ENCODE assay signal across 10 mouse cellular contexts in genomic region chr13:28730059-28730580, GRCm38 (mm10).
"Had no signal": no experiment of that assay in that cellular context is flagged by ENCODE, and none has a peak within 500 bp of the region (broad histone marks: within the 10 kb centered on the region; RNA-seq: fewer than 3 reads in every experiment).

No protein-coding gene starts in this region.

- H3K9ac ChIP-seq: liver, embryonic 14.5 days; midbrain, embryonic 13.5 days; neural tube, embryonic 12.5 days had no signal

- DNase-seq: kidney, adult 8-10 months; kidney, postnatal 25 days; left cerebral cortex, postnatal 4 days; lung, adult 18-20 months; spleen, adult 18-20 months; thymus, adult 18-20 months; thymus, postnatal 25 days had no signal

- H3K4me3 ChIP-seq: midbrain, embryonic 13.5 days; neural tube, embryonic 12.5 days had no signal

- H3K36me3 ChIP-seq: midbrain, embryonic 13.5 days; neural tube, embryonic 12.5 days had no signal

- H3K27me3 ChIP-seq: midbrain, embryonic 13.5 days; neural tube, embryonic 12.5 days had no signal

- H3K27ac ChIP-seq: liver, embryonic 14.5 days; midbrain, embryonic 13.5 days; neural tube, embryonic 12.5 days had no signal

- H3K4me2 ChIP-seq: midbrain, embryonic 13.5 days; neural tube, embryonic 12.5 days had no signal

- H3K9me3 ChIP-seq: midbrain, embryonic 13.5 days; neural tube, embryonic 12.5 days had no signal

- ATAC-seq: midbrain, embryonic 13.5 days had no signal
